Mouse (Mus musculus): Measurements from ENCODE around the gene Rapgef4. TPM values are rescaled to one million over a fixed set of nuclear protein-coding genes. Genes with fewer than 3 reads are reported as not detected.

Gene Rapgef4
- total and polyA plus RNA-seq, 2 experiments from 2014 or later: 48.5 to 78.6 TPM

DNA sequence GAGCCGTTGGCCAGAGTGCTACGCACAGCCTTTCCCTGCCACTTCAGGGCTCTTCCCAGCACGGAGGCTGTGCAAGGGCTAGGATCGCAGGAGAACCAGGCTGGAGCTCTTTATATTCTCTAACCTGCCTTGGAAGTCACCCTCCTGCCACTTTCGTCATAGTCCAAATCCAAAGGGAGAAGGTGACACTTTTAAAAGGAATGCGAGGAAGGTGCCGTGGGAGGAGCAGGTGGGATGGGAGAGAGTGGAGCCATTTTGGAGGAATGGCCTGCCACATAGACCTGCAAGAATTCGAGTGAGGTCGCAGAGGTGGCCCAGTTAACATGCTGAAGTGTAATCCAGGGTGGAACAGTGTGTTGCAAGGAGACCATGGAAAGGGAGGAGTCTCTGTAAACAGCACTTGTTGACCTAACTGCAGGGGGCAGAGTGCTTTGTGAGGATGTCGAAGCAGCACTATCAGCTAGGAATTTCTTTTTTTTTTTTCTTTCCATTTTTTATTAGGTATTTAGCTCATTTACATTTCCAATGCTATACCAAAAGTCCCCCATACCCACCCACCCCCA is 94.0 kb downstream of the Rapgef4 start:
- no peak for TF ChIP-seq CTCF (IDR thresholded peaks at IDR 0.05)
- Histone ChIP-seq H3K4me2 (ENCODE audit: low read depth, low read length, poor library complexity, severe bottlenecking) (no peak overlapping the region), H3K27ac (ENCODE audit: low read depth, low read length) (no peak overlapping the region), H3K9ac (replicated peaks; ENCODE audit: low read length, poor library complexity, severe bottlenecking) (no peak overlapping the region), H3K4me3 (ENCODE audit: low read depth, low read length) (no peak overlapping the region), H3K27me3 (ENCODE audit: insufficient read depth, low read length) (no peaks in the 10 kb centered on the region), H3K36me3 (ENCODE audit: insufficient read depth, low read length) (no peaks in the 10 kb centered on the region), H3K9me3 (ENCODE audit: low read length) (no peaks in the 10 kb centered on the region), H3K4me1 (ENCODE audit: insufficient read depth, low read length) (peaks cover 6% of the 10 kb centered on the region; the same call in 1 of the 2 replicates)
- WGBS: 84% methylated on average over 10 of the region's 10 CpGs
- DNase-seq (ENCODE audit: low spot score): no peak
- ATAC-seq (ENCODE audit: low FRiP score): no peak

GRCm38 (mm10) chr2:72077490-72078139 is 96.6 kb downstream of the Rapgef4 start:
- ATAC-seq (ENCODE audit: low FRiP score) (no peak), DNase-seq (ENCODE audit: low spot score) (no peak)
- TF ChIP-seq CTCF (IDR thresholded peaks at IDR 0.05): no peak
- Histone ChIP-seq H3K27me3 (ENCODE audit: insufficient read depth, low read length) (no peaks in the 10 kb centered on the region), H3K4me3 (ENCODE audit: low read depth, low read length) (no peak overlapping the region), H3K4me1 (ENCODE audit: insufficient read depth, low read length) (peaks cover 6% of the 10 kb centered on the region; the same call in 1 of the 2 replicates), H3K9me3 (ENCODE audit: low read length) (no peaks in the 10 kb centered on the region), H3K27ac (ENCODE audit: low read depth, low read length) (0 out of 2 replicates have a peak overlapping the region, but pooled peaks have one; percentile 26), H3K4me2 (ENCODE audit: low read depth, low read length, poor library complexity, severe bottlenecking) (no peak overlapping the region), H3K36me3 (ENCODE audit: insufficient read depth, low read length) (no peaks in the 10 kb centered on the region), H3K9ac (replicated peaks; ENCODE audit: low read length, poor library complexity, severe bottlenecking) (no peak overlapping the region)
- 65% methylated on average over 3 of the region's 3 CpGs for WGBS

DNA sequence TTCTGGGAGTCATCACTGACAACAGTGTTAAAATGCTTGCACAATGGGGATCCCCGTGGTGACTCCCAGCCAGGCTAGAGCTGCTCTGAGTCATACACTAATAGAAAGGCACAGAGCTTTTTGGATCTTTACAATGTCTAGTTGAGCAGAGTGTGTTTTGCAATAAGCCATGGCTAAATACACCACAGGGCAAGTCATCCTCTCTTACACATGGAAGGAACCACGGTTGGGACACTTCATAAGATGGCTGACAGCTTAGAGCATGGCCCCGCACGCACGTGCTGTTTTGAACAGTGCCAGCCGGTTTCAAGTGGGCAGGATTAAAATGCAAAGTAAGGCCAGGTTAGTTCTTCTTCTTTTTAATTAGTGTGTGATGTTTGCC is 97.1 kb downstream of the Rapgef4 start:
- Histone ChIP-seq H3K4me3 (ENCODE audit: low read depth, low read length) (no peak overlapping the region), H3K36me3 (ENCODE audit: insufficient read depth, low read length) (no peaks in the 10 kb centered on the region), H3K9ac (replicated peaks; ENCODE audit: low read length, poor library complexity, severe bottlenecking) (no peak overlapping the region), H3K4me2 (ENCODE audit: low read depth, low read length, poor library complexity, severe bottlenecking) (no peak overlapping the region), H3K4me1 (ENCODE audit: insufficient read depth, low read length) (peaks cover 6% of the 10 kb centered on the region; the same call in 1 of the 2 replicates), H3K27ac (ENCODE audit: low read depth, low read length) (0 out of 2 replicates have a peak overlapping the region, but pooled peaks have one; percentile 26), H3K27me3 (ENCODE audit: insufficient read depth, low read length) (no peaks in the 10 kb centered on the region), H3K9me3 (ENCODE audit: low read length) (no peaks in the 10 kb centered on the region)
- no peak for DNase-seq (ENCODE audit: low spot score)
- TF ChIP-seq CTCF (IDR thresholded peaks at IDR 0.05): no peak
- no peak for ATAC-seq (ENCODE audit: low FRiP score)
- WGBS: 56% methylated on average over 6 of the region's 6 CpGs

- Histone ChIP-seq H3K4me3 (ENCODE audit: low read depth, low read length) (no peak overlapping the region), H3K9me3 (ENCODE audit: low read length) (no peaks in the 10 kb centered on the region), H3K36me3 (ENCODE audit: insufficient read depth, low read length) (no peaks in the 10 kb centered on the region), H3K4me1 (ENCODE audit: insufficient read depth, low read length) (peaks cover 6% of the 10 kb centered on the region; the same call in 1 of the 2 replicates), H3K27me3 (ENCODE audit: insufficient read depth, low read length) (no peaks in the 10 kb centered on the region), H3K27ac (ENCODE audit: low read depth, low read length) (no peak overlapping the region), H3K9ac (replicated peaks; ENCODE audit: low read length, poor library complexity, severe bottlenecking) (no peak overlapping the region), H3K4me2 (ENCODE audit: low read depth, low read length, poor library complexity, severe bottlenecking) (no peak overlapping the region)
- WGBS: 83% methylated on average over 8 of the region's 8 CpGs
- DNase-seq (ENCODE audit: low spot score) (no peak), ATAC-seq (ENCODE audit: low FRiP score) (no peak)
- TF ChIP-seq CTCF (IDR thresholded peaks at IDR 0.05): no peak
Observed at GRCm38 (mm10) chr2:72079110-72079509, 98.1 kb downstream of the Rapgef4 start.

DNA sequence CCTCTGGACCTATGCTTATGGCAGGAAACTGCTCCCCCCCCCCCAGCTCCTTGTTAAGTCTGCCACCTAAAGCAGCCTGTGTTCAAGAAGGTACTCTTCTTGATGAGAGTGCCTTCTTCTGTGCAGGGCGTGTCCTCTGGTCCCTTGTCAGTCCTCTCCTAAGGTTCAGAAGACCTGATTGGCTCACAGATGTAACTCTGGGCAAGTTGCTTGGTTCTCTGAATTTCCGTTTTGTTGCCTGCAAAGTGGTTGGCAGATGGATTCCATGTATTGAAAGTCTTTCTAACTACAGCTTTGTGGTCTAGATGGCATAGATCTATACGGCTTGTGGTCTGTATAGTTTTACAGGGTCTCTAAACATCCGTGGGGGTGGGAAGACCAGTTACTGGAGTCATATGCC is 101.8 kb downstream of the Rapgef4 start:
- Histone ChIP-seq H3K4me3 (ENCODE audit: low read depth, low read length) (no peak overlapping the region), H3K27ac (ENCODE audit: low read depth, low read length) (no peak overlapping the region), H3K27me3 (ENCODE audit: insufficient read depth, low read length) (no peaks in the 10 kb centered on the region), H3K4me2 (ENCODE audit: low read depth, low read length, poor library complexity, severe bottlenecking) (no peak overlapping the region), H3K9ac (replicated peaks; ENCODE audit: low read length, poor library complexity, severe bottlenecking) (no peak overlapping the region), H3K36me3 (ENCODE audit: insufficient read depth, low read length) (no peaks in the 10 kb centered on the region), H3K9me3 (ENCODE audit: low read length) (no peaks in the 10 kb centered on the region), H3K4me1 (ENCODE audit: insufficient read depth, low read length) (peaks cover 4% of the 10 kb centered on the region; the same call in 1 of the 2 replicates)
- 94% methylated on average over 4 of the region's 4 CpGs for WGBS
- DNase-seq (ENCODE audit: low spot score) (no peak), ATAC-seq (ENCODE audit: low FRiP score) (no peak)
- TF ChIP-seq CTCF (IDR thresholded peaks at IDR 0.05): no peak

GRCm38 (mm10) chr2:72088886-72089285 is 107.8 kb downstream of the Rapgef4 start:
- 86% methylated on average over 11 of the region's 11 CpGs for WGBS
- TF ChIP-seq CTCF (IDR thresholded peaks at IDR 0.05): no peak

More at GRCm38 (mm10) chr2:72088886-72089285, 107.8 kb downstream of the Rapgef4 start:
- Histone ChIP-seq H3K36me3 (ENCODE audit: insufficient read depth, low read length) (no peaks in the 10 kb centered on the region), H3K9ac (replicated peaks; ENCODE audit: low read length, poor library complexity, severe bottlenecking) (no peak overlapping the region), H3K4me2 (ENCODE audit: low read depth, low read length, poor library complexity, severe bottlenecking) (no peak overlapping the region), H3K4me3 (ENCODE audit: low read depth, low read length) (no peak overlapping the region), H3K27me3 (ENCODE audit: insufficient read depth, low read length) (no peaks in the 10 kb centered on the region), H3K27ac (ENCODE audit: low read depth, low read length) (no peak overlapping the region), H3K9me3 (ENCODE audit: low read length) (no peaks in the 10 kb centered on the region), H3K4me1 (ENCODE audit: insufficient read depth, low read length) (0 out of 2 replicates have a peak, but pooled peaks cover 5% of the 10 kb centered on the region)
- DNase-seq (ENCODE audit: low spot score): no peak
- ATAC-seq (ENCODE audit: low FRiP score): no peak
